Mouse (Mus musculus): ENCODE measurements around the gene Boll. TPM values are rescaled to one million over a fixed set of nuclear protein-coding genes. Genes with fewer than 3 reads are reported as not detected.

The Boll gene
- total RNA-seq, 2 experiments from 2014 or later = 0.25 TPM; not detected in 1

- ATAC-seq (replicated peaks; ENCODE audit: poor library complexity) = peak; percentile 93
Measured at GRCm38 (mm10) chr1:55210202-55210965, 152.9 kb downstream of the Boll start.

DNA sequence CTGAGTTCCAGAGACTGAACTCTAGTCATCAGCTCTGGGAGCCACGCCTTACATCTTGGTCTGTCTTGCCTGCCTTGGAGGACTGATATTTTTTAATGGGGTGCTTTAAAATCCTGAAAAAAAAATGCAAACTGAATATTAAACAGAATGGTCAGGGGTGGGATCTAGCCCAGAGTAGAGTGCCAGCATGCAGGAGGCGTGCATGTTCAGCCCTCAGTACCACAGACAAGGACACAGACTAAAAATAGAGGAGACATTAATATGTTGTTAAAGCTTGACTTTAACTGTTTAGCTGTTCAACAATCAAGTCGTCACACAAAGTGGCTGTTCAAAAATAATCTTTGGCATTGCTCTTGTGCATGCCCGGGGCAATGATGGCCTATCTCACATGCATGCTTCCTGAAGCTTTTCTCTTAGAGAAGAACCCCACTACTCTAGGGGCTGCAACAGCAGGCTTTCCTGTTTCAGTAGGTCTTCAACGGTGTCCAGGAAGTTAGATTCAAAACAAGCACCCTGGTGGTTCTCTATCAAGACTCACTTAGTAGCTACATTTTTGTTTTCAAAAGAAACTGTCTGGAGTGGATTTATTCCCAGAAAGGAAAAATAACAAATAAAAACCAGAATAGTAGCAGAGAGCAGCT lies 154.6 kb downstream of the Boll start:
- no peak for ATAC-seq (replicated peaks; ENCODE audit: poor library complexity)

GRCm38 (mm10) chr1:55207561-55207960 lies 155.7 kb downstream of the Boll start:
- ATAC-seq (replicated peaks; ENCODE audit: poor library complexity) = no peak

GRCm38 (mm10) chr1:55205808-55206327 lies 157.4 kb downstream of the Boll start:
- ATAC-seq (replicated peaks; ENCODE audit: poor library complexity) = no peak

DNA sequence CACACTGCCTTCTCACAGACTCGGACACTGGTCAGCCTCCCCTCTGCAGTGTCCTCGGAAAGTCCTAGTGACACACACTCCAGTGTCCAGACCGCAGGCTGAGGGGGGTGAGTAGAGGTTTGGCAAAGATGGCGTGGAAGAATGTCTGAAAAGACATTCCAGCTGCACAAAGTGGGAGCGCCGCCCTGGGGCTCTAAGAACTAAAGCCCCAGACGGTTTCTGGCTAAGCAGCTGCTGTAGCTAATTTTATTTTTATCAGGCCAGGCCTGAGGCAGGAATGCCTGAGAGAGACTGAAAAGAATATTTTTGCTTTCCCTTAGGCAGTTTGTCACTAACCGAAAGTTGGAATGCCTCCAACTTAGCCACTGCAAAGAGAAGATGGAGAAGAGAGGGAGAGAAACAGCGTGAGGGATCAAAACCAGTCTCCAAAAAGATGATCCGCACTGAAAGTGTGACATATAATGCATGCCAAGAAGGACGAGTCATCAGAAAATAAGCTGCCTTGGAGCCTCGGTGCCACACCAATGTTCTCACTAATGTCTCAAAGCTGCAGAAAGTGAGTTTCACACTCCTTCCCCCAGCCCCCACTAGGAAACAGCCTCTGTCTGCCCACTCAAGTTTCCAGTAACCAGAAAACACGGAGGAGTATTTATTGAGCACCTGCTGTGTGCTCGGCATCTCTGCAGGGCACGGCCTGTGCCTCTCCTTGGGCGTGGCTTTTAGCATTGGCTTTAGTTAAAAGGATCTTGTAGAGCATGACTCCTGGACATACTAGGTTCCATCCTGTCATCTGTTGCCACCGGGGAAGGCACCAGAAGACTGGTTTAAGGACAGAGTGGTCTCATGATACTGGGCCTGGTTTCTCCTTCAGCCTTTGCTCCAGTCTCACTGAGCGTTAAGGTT lies 161.2 kb downstream of the Boll start:
- 0 out of 2 replicates have a peak, but pooled peaks have one; percentile 11 for ATAC-seq (replicated peaks; ENCODE audit: poor library complexity)

GRCm38 (mm10) chr1:55198719-55199118 lies 164.6 kb downstream of the Boll start:
- peak; percentile 84 for ATAC-seq (replicated peaks; ENCODE audit: poor library complexity)

Other genes with a start within 250 kb of the Boll start
- 50.1 and 52.7 TPM in 2 replicates for gene Mob4, start 232.2 kb downstream of the Boll start, total RNA-seq (2015)
- 35.1 and 37.7 TPM in 2 replicates for gene Mob4, start 232.2 kb downstream of the Boll start, total RNA-seq (2017)
- 0.71 and 0.86 TPM in 2 replicates for gene Rftn2, start 136.7 kb downstream of the Boll start, total RNA-seq (2015)
- gene Rftn2, start 136.7 kb downstream of the Boll start, total RNA-seq (2017) = 1.3 and 2.5 TPM in 2 replicates
- gene Mars2, start 126.3 kb downstream of the Boll start, total RNA-seq (2015) = 6.8 and 8.2 TPM in 2 replicates
- gene Mars2, start 126.3 kb downstream of the Boll start, total RNA-seq (2017) = 8.5 and 10.4 TPM in 2 replicates
- gene Plcl1, start 42.5 kb upstream of the Boll start, total RNA-seq (2015) = 0.12 and 0.42 TPM in 2 replicates
- gene Plcl1, start 42.5 kb upstream of the Boll start, total RNA-seq (2017) = not detected in 2 replicates